Mouse (Mus musculus) G1E (cell line): ENCODE results near the gene Trpm8. TPM values are rescaled to one million over a fixed set of nuclear protein-coding genes. Genes with fewer than 3 reads are reported as not detected.

ENCODE experiments used
- ATAC-seq: 2 replicates; pipeline ENCODE4 v1.8.0; 2016; ENCODE audit warnings: mild to moderate bottlenecking; ENCODE audit not compliant: insufficient number of reproducible peaks, poor library complexity, low FRiP score, severe bottlenecking; ENCODE audit errors: extremely low read depth
- DNase-seq: peaks from one replicate; pipeline ENCODE4 v3.0.0; 2012; ENCODE audit warnings: low spot score
- H3K27me3 ChIP-seq: 2 replicates; pipeline ENCODE4 v1.6.1; 2012; ENCODE audit warnings: mild to moderate bottlenecking, low read length, inconsistent platforms; ENCODE audit not compliant: insufficient read depth
- H3K36me3 ChIP-seq: replicated peaks from 2 replicates; pipeline ENCODE3; 2012; ENCODE audit warnings: mild to moderate bottlenecking, inconsistent platforms
- H3K4me1 ChIP-seq: 2 replicates; pipeline ENCODE4 v1.6.1; 2012; ENCODE audit warnings: low read depth, low read length, inconsistent platforms, mixed read lengths; ENCODE audit not compliant: insufficient read depth
- H3K4me3 ChIP-seq: 2 replicates; pipeline ENCODE4 v1.5.1; 2012; ENCODE audit warnings: low read depth, mild to moderate bottlenecking, inconsistent platforms, low read length, moderate library complexity, mixed read lengths
- H3K9me3 ChIP-seq: replicated peaks from 2 replicates; pipeline ENCODE4 v1.6.1; 2012; ENCODE audit warnings: inconsistent platforms
- CTCF ChIP-seq: IDR thresholded peaks from 2 replicates; pipeline ENCODE4 v1.5.1; 2012; ENCODE audit warnings: low read depth, low read length, inconsistent platforms, mixed read lengths
- GATA1 ChIP-seq: IDR thresholded peaks from 2 replicates; pipeline ENCODE4 v1.6.1; 2012; ENCODE audit warnings: borderline replicate concordance, low read length, inconsistent platforms, mixed read lengths
- GATA2 ChIP-seq: IDR thresholded peaks from 2 replicates; pipeline ENCODE4 v1.6.1; 2012; ENCODE audit warnings: low read depth, low read length, inconsistent platforms, borderline replicate concordance
- POLR2AphosphoS5 ChIP-seq: IDR thresholded peaks from 2 replicates; pipeline ENCODE4 v1.6.1; 2012; ENCODE audit warnings: low read depth, low read length, inconsistent platforms; ENCODE audit not compliant: insufficient replicate concordance
- TAL1 ChIP-seq: conservative IDR thresholded peaks from 2 replicates; pipeline ENCODE4 v1.6.1; 2012; ENCODE audit warnings: low read depth, low read length, inconsistent platforms, mixed read lengths
- polyA plus RNA-seq: library from polyadenylated mRNA; stranded (reverse); fragments of >175 nt; gene quantifications from 2 replicates; pipeline ENCODE4 v1.2.3, GENCODE M21; 2012
- total RNA-seq, 2 experiments: library from RNA; stranded (forward) in 1 of 2; stranded (reverse) in 1 of 2; fragments of 200-1000 nt in 1 of 2; fragments of >200 nt in 1 of 2; fragmentation: Nextera tagmentation in 1 of 2; gene quantifications; 2 replicates each; pipeline ENCODE4 v1.2.3; 2014 to 2017

Gene Trpm8
- total and polyA plus RNA-seq, 3 experiments: not detected

DNA sequence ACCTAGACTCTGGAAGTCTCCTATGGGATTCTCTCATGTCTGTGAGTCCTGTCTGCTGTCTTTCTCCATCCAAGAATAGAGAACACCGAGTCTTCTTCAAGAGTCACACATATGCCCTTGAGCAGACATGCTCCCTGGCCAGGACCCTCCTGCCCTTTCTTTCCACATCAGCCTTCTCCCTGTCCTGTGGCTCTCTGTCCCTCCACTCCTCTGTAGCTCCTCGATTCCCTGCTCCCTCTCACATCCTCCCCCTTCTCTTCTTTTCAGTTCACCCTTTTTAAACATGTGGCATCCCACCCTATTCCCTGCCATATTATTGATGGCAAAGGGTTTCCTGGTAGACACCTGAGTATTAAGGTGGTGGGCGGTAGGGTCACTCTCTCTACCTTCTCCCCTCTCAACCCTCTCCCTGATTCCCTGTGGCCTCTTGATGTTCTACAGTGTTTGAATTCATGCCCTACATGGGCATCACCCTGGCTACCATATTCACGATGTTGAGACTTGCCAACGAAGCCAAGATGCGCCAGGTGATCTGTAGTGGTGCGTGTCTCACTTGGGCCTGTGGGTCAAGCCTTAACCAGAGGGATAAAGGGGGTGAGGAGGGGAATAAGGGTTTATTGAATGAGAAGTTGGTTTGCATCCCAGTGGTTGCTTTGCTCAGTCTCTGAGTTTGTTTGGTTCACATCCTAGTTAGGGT is 45.5 kb upstream of the Trpm8 start:
- Histone ChIP-seq H3K4me1 (no peaks in the 10 kb centered on the region), H3K27me3 (peaks cover 6% of the 10 kb centered on the region; the same call in 1 of the 2 replicates), H3K9me3 (no peaks in the 10 kb centered on the region), H3K4me3 (no peak overlapping the region), H3K36me3 (no peaks in the 10 kb centered on the region)
- no peak for DNase-seq
- ATAC-seq: no peak
- TF ChIP-seq TAL1 (no peak), GATA2 (no peak), GATA1 (no peak), POLR2AphosphoS5 (no peak), CTCF (no peak)

- no peak for DNase-seq
- Histone ChIP-seq H3K27me3 (peaks cover 9% of the 10 kb centered on the region; the same call in 1 of the 2 replicates), H3K4me3 (no peak overlapping the region), H3K4me1 (no peaks in the 10 kb centered on the region), H3K9me3 (no peaks in the 10 kb centered on the region), H3K36me3 (no peaks in the 10 kb centered on the region)
- no peak for TF ChIP-seq GATA2
- no peak for TF ChIP-seq TAL1
- no peak for TF ChIP-seq CTCF
- TF ChIP-seq POLR2AphosphoS5: no peak
- TF ChIP-seq GATA1: no peak
- no peak for ATAC-seq
Observed at GRCm38 (mm10) chr1:88232664-88233380, 44.6 kb upstream of the Trpm8 start.

- ATAC-seq (no peak), DNase-seq (no peak)
- Histone ChIP-seq H3K27me3 (peaks cover 9% of the 10 kb centered on the region; the same call in 1 of the 2 replicates), H3K36me3 (no peaks in the 10 kb centered on the region), H3K4me1 (no peaks in the 10 kb centered on the region), H3K9me3 (peaks cover 2% of the 10 kb centered on the region; the same call in 1 of the 2 replicates), H3K4me3 (no peak overlapping the region)
- TF ChIP-seq GATA1 (no peak), GATA2 (no peak), TAL1 (no peak), CTCF (no peak), POLR2AphosphoS5 (no peak)
Observed at GRCm38 (mm10) chr1:88233421-88234247, 43.8 kb upstream of the Trpm8 start.

DNA sequence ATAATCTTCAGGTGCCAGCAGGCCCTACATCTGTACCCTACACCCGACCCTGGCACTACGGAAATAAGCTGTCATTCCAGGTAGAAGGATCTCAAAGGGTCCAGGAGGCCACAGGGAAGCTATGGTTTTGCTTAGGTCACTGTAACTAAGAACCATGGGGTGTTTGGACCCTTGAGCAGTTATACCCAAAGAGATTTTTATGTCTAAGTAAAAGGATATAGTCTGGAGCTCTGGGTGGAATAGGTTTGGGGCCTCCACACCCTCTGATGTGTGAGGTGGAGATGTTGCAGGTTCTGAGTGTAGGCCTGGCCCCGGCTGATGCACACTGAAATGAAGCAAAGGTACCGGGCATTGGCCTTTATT is 43.2 kb upstream of the Trpm8 start:
- TF ChIP-seq TAL1 (no peak), GATA2 (no peak), CTCF (no peak), POLR2AphosphoS5 (no peak), GATA1 (no peak)
- peaks cover 2% of the 10 kb centered on the region; the same call in 1 of the 2 replicates for H3K9me3 ChIP-seq
- no peak for ATAC-seq
- H3K4me3 ChIP-seq: no peak overlapping the region
- DNase-seq: no peak
- no peaks in the 10 kb centered on the region for H3K4me1 ChIP-seq
- no peaks in the 10 kb centered on the region for H3K36me3 ChIP-seq
- H3K27me3 ChIP-seq: peaks cover 9% of the 10 kb centered on the region; the same call in 1 of the 2 replicates

DNA sequence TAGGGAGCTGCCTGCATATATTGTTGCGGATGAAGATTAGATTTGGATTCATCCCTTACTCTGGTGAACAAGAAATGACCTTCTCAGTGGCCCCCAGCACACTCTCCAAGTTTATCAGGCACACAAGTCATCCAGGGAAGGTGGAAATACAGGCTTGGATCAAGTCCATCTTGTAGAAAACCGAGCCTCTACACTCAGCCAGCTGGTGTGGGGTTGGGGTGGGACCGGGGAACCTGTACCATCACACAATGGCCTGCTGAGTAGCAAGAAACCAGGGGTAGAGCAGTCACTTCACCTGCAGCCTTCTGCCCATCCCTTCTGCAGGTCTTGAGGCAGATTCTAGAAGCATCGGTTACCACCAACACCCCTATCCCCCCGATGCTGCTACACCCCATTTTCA is 42.8 kb upstream of the Trpm8 start:
- DNase-seq (no peak), ATAC-seq (no peak)
- no peak overlapping the region for H3K4me3 ChIP-seq
- TF ChIP-seq CTCF (no peak), GATA1 (no peak), GATA2 (no peak), POLR2AphosphoS5 (no peak), TAL1 (no peak)
- peaks cover 2% of the 10 kb centered on the region; the same call in 1 of the 2 replicates for H3K9me3 ChIP-seq
- H3K4me1 ChIP-seq: no peaks in the 10 kb centered on the region
- no peaks in the 10 kb centered on the region for H3K36me3 ChIP-seq
- H3K27me3 ChIP-seq: peaks cover 9% of the 10 kb centered on the region; the same call in 1 of the 2 replicates
